Mouse (Mus musculus) layer of hippocampus, adult 2 months (tissue): ENCODE results near the gene Cdh3. TPM values are rescaled to one million over a fixed set of nuclear protein-coding genes. Genes with fewer than 3 reads are reported as not detected.
"Not testable (repeated sequence)": the region's sequence is repeated elsewhere in the genome, so short reads cannot be mapped to it uniquely, and the experiment has no call there.

Experiments used
- DNase-seq, 2 experiments: peaks; one replicate each; pipeline ENCODE4 v3.0.0; 2022; ENCODE audit warnings: low spot score in 2 of 2
- H3K27ac ChIP-seq: fragments of 200-600 bp; 2 replicates; pipeline ENCODE4 v1.8.1; 2022
- H3K4me3 ChIP-seq: fragments of 200-600 bp; 2 replicates; pipeline ENCODE4 v1.8.1; 2022; ENCODE audit warnings: mild to moderate bottlenecking
- CTCF ChIP-seq: fragments of 200-600 bp; conservative IDR thresholded peaks from 2 replicates; pipeline ENCODE4 v1.8.1; 2022; ENCODE audit warnings: antibody characterized with exemption, mild to moderate bottlenecking, moderate library complexity
- total RNA-seq, 2 experiments: library from RNA; stranded (reverse); gene quantifications; 2 replicates each; pipeline ENCODE4 v1.2.3; 2021

Cdh3 gene
- total RNA-seq, 2 experiments from 2014 or later = not detected

DNA sequence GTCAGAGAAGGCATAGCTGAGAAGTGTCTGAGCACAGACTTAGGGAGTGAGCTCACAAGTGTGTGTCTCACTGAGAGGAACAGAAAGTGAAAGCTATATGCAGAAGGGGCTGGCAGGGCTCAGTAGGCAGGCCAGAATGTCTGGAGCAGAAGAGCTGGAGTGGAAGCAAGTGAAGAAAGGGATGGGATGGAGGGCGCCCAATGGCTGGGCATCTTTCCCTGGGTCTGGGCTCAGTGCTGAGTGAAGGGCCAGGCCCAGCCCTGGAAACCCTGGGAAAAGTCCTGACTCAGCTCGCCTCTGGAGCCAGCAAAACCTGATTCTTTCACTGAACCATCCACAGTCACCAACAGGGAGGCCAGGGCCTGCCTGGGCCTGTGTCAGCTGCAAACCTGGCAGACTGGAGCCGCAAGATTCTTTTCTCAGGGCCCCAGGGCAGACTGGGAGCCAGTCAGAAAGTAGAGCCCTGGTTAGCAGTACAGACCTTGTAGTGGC lies 53.0 kb downstream of the Cdh3 start:
- DNase-seq = no peak
- Histone ChIP-seq H3K27ac (no peak overlapping the region), H3K4me3 (no peak overlapping the region)
- no peak for TF ChIP-seq CTCF

DNA sequence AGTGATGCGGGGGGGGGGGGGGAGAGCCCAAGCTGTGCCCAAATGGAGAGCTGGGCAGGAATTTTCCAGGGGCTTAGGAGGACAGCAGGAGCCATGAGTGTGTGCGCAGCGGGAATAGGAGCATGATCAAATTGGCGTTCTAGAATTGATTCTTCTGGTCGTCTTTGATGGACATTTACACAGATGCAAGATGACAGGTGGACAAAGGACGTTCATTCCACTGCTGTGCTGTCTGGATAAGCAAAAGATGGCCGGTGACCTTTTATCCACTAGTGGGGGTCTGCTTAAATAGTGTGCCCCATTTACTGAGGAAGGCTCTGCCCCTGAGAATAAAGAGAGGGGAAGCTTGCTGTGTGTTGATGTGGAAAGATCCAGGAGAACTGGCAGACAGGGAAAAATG lies 58.3 kb downstream of the Cdh3 start:
- H3K4me3 ChIP-seq = no peak overlapping the region
- no peak for DNase-seq
- TF ChIP-seq CTCF = no peak
- H3K27ac ChIP-seq = no peak overlapping the region

DNA sequence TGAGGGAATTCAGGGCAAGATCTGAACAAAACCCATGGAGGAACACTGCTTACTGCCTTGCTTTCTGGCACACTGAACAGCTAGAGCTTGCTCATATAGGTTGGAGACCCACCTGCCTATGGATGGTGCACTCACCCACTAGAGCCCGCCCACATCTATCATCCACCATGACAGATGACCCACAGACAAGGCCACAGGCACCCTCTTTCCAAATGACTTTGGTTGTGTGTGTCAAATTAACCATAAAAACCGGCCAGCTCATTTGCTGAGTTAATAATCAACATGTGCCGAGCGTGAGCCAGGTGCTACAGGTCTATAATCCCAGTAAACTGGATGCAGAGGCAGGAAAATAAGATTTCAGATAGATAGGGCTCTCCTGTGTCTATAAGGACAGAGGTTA lies 59.7 kb downstream of the Cdh3 start:
- no peak for DNase-seq
- Histone ChIP-seq H3K27ac (no peak overlapping the region), H3K4me3 (no peak overlapping the region)
- TF ChIP-seq CTCF = no peak

DNA sequence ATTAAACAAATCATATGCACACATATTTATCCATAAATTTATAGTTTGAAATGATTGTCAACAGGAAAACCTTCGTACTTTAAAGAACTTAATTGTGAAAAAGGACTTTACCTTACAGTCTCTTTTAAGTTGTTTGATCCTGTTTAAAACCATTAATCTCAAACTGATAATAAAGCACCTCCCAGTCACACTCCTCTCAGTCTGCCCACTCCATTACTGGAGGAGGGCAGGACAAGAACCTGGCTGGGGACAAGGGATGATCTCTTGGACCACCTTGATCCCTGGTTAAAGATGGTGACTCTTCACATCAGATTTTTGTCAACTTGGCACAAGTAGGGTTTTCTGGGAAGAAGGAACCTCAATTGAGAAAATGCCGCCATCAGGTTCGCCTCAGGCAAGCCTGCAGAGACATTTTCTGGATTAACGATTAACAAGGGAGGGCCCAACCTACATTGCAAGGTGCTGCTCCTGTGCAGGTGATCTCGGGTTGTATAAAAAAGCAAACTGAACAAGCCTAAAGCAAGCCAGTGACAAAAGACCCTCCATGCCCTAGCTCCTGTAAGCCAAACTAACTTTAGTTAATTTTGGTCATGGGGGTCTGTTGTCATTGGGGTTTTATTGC lies 61.0 kb downstream of the Cdh3 start:
- Histone ChIP-seq H3K4me3 (no peak overlapping the region), H3K27ac (no peak overlapping the region)
- no peak for TF ChIP-seq CTCF
- no peak for DNase-seq

DNA sequence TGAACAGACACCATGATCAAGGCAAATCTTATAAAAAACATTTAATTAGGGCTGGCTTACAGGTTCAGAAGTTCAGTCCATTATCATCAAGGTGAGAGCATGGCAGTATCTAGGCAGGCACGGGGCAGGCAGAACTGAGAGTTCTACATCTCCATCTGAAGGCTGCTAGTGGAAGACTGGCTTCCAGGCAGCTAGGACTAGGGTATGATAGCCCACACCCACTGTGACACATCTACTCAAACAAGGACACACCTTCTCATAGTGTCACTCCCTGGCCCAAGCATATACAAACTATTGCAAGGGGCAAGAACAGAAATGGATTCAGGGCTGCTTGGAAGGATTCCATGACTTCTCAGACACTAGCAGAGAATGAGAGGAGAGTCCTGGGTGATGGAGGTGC lies 61.5 kb downstream of the Cdh3 start:
- H3K4me3 ChIP-seq, H3K27ac ChIP-seq, DNase-seq: not testable (repeated sequence)

DNA sequence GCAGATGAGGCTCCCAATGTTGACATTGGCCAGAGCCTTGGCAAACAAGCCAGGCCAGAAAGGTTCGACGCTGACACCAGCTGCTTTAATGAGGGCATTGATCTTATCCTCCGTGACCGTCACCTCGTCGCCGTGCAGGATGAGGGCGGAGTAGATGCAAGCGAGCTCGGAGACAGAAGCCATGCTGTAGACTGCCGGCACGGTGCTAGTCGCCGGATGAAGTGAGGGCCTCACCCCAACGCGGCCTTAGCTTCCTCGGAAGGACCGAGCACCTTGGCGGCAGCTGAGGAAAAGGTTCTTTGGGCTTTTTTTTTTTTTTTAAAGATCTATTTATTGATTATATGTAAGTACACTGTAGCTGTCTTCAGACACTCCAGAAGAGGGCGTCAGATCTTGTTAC lies 62.5 kb downstream of the Cdh3 start, which contains the start of gene Gm10073:
TSS of gene Gm10073 (minus strand) at position 294 of the 400 bp plus-strand sequence.
- not testable (repeated sequence) for H3K27ac ChIP-seq, DNase-seq, H3K4me3 ChIP-seq

DNA sequence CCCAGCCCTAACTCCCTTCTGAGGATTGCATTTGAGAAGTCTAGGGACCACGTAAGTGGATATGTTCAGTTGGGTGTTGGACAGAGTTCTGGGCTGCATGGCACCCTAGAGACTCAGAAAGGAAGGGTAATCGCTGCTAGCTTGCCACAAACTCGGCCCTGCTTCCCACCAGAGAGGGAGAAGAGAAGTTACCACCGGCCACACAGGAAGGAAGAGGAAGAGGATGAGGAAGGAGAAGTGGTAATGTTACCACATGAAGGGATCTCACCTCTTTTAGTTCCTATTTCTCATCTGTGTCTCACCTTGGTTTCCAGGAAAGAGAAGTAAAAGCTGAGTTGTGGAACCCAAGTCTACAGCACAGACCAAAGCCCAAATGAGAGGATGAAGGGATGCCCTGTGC lies 63.6 kb downstream of the Cdh3 start:
- Histone ChIP-seq H3K27ac (no peak overlapping the region), H3K4me3 (no peak overlapping the region)
- TF ChIP-seq CTCF = no peak
- DNase-seq = no peak

DNA sequence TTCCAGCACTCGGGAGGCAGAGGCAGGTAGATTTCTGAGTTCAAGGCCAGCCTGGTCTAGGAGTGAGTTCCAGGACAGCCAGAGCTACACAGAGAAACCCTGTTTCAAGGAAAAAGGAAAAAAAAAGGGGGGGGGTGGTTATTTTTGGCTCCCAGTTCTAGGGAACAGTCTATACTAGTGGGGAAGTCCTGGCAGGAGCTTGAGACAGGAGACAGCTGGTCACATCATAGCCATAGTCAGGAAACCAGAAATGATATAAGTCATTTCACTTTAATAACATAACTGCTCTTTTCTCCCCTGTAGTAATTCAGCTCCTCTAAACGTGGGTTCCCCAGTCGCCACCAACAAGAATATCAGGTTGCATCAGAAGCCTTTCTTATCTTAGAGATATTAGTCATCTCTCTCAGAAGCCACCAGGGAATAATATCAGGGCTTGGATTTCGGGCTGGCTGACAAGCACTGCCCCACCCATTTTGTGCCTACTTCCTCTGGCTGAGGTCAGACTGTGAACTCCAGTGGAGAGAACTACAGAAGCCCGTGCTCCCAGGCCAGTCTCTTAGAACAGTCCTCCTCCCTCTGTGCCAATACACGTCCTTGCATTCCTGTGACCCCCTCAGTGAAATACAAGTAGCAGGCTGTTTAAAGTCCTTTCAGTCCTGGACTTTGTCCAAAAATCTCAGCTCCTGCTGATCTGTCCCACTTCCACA lies 66.3 kb downstream of the Cdh3 start:
- H3K27ac ChIP-seq = no peak overlapping the region
- no peak for TF ChIP-seq CTCF
- DNase-seq = no peak
- H3K4me3 ChIP-seq = no peak overlapping the region

DNA sequence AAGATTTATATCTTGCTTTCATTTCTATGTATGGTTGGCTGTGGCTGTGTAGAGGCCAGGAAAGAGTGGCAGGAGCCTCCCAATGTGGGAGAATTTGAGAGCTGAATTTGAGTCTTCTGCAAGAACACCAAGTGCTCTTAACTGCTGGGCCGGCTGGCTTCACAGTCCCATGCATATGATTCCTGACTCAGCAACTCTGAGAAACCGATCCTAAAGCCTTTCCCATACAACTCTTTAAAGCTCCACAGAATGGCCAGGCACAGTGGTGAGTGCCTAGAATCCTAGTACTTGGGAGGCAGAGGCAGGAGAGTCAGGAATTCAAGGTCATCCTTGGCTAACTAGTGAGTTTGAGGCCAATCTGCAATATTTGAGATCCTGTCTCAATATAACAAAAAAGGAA lies 68.8 kb downstream of the Cdh3 start:
- DNase-seq = no peak
- TF ChIP-seq CTCF = no peak
- no peak overlapping the region for H3K4me3 ChIP-seq
- H3K27ac ChIP-seq = no peak overlapping the region

DNA sequence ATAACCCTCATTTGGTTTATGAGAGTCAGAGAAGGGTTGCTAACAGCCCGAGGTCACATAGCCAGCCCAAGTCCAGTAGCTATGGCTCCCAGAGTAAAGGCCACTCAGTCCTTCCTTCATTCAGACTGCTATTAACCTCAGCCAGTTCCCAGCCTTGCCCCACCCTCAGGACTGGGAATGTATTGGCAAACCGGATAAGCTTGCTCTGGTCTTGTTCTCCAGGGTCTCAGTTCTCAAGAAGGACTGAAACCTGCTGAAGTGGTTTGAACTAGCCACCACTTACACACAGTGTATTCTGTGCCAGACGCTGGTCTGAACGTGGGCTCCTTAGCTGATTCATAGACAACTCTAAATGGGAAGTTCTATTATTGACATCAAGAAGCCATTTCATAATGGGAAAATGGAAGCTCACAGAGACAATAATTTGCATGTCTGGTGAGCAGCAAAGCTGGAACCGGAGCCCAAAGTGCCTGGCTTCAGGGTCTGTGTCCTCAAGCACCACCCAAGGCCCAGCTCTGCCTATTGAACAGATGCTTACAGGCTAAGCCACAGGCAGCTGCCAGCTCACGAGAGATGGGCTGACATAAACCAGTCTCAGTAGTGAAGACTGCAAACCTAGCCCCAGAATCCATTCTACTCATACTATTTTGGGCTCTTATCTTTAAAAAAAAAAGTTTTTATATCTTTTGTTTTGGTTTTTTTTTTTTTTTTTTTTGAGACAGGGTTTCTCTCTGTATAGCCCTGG lies 70.8 kb downstream of the Cdh3 start:
- no peak overlapping the region for H3K27ac ChIP-seq
- no peak for TF ChIP-seq CTCF
- no peak for DNase-seq

DNA sequence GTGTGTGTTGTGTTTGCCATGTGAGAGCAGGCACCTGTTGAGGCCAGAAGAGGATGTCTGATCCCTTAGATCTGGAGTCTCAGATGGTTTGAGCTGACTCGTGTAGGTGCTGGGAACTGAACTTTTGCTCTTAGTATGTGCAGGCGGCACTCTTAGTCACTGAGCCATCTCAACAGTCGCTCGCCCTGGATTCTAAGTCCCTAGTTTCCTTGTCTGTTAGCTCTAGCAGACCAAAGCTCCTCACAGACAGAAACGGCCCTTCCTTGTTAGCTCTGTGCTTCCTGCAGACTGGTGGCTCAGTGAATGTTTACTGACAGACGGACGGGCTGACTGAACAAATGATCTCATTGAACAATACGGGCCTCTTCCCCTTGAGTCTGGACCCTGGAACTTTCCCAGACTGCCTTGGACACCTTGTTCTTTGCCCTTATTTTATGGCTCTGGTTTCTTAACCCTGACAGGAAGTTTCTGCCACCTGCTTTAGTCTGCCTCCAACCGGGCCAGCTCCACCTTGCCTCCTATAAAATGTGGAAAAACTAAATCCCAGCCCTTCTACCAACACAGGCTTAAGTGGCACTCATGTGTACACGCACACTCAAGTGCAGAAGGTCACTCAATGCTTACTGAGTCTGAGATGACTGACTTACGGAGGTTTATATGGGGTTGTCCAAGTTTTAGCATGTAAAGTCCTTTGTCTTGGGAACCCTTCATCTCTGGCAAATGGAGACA lies 74.4 kb downstream of the Cdh3 start:
- H3K27ac ChIP-seq = no peak overlapping the region
- DNase-seq = no peak
- H3K4me3 ChIP-seq = no peak overlapping the region
- no peak for TF ChIP-seq CTCF

More for the DNA sequence above, 70.8 kb downstream of the Cdh3 start:
- no peak overlapping the region for H3K4me3 ChIP-seq

DNA sequence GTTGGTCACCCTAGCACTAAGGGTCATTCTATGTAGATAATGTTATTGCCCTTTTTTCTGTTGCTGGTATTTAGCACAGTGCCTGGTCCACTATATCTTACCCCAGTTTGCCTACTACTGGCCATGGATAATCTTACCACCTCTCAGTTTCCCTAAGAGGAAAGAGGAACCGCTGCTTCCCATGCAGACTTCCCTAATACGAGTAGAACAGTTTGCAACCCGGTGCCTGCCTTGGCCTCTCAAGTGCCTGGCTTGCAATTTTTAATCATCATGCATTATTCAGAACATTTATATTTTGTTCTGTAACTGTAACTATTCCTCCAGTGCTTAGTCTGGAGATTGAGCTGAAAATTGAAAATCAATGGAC lies 75.0 kb downstream of the Cdh3 start:
- no peak for TF ChIP-seq CTCF
- no peak for DNase-seq
- H3K4me3 ChIP-seq = no peak overlapping the region

DNA sequence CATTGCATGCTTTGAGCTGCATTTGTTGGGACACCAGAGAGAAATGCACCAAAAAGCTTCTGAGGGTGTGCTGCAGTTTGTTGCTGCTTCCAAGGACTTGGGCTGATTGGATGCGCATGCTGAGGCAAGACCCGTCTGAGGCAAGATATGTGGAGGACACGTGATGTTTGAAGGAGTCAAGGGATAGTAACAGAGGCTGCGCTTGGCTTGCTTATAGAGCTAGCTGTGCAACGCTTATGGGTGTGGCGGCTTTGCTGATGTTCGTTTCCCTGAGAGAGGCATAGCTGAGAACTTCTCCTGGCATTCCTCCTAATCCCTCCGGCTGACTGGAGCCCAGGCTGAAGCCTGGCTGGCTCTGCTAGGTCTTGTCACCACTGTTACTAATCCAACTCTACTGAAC lies 76.2 kb downstream of the Cdh3 start:
- no peak for DNase-seq
- TF ChIP-seq CTCF = no peak

More for the DNA sequence above, 75.0 kb downstream of the Cdh3 start:
- no peak overlapping the region for H3K27ac ChIP-seq

More for the DNA sequence above, 76.2 kb downstream of the Cdh3 start:
- no peak overlapping the region for H3K27ac ChIP-seq
- H3K4me3 ChIP-seq = no peak overlapping the region
